Mouse (Mus musculus) A20 (cell line): ENCODE measurements around the gene Prkce.

ENCODE experiments used
- DNase-seq: peaks from one replicate; pipeline ENCODE4 v3.0.0-alpha.2; 2011; ENCODE audit warnings: low read depth, low spot score

Gene Prkce

DNA sequence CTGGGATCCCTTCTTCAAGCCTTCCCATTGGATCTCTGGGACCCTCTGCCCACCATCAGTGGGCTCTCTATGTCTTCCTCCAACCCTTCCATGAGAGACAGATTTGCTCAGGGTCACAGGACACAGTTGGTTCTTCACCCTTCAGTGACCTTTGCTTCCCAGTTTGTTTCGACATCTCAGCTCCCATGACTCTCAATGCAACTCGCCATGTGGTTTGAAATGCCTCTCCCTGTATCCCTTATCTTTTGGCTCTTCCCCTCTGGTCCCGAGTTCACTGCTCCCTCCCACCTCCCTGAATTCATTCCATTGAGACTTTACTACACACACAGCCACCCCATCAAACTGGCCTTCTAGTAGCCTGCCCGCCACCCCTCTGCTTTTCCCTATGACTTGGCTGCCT, 509.3 kb downstream of the Prkce start:
- DNase-seq, result no peak

DNA sequence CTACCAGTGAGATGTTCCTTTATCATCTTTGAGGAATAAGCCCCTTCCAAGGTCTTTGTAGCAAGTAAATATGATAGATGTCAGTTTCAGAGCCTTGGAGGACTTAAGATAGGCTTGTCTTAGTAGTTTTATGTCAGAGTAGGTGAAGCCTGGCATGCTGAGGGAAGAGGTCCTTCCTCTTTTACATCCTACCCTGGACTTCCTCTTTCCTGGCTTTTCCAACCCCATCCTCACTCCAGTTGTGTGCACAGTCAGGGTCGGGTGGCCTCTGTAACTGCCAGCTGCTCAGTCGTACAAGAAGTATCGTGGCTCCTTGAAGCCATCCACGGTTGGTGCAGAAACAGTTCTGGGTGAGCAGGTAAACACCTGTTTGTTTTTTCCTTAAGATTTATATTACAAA, 517.7 kb downstream of the Prkce start:
- DNase-seq, result no peak

GRCm38 (mm10) chr17:86687021-86687420, 519.4 kb downstream of the Prkce start:
- no peak for DNase-seq

DNA sequence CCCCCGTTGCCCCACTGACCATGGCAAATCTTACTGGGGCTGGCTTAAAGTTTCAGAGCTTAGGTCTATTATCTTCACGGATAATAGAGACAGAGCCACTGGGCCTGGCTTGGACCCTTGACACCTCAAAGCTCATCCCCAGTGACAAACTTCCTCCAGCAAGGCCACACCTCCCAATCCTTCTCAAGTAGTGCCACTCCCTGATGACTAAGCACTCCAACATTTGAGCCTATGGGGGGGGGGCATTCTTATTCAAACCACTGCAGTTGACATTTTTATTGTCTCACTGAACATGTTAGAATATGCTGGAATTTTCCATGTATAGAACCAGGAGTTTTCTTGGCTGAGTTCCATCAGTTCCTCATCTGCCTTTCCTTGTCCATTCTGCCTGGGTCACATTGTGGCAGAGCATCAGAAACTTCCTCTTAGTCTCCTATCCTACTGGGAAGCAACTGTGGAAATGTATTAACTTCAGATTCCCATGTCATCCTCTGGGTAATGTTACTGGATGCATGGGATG, 523.3 kb downstream of the Prkce start:
- DNase-seq, result no peak

DNA sequence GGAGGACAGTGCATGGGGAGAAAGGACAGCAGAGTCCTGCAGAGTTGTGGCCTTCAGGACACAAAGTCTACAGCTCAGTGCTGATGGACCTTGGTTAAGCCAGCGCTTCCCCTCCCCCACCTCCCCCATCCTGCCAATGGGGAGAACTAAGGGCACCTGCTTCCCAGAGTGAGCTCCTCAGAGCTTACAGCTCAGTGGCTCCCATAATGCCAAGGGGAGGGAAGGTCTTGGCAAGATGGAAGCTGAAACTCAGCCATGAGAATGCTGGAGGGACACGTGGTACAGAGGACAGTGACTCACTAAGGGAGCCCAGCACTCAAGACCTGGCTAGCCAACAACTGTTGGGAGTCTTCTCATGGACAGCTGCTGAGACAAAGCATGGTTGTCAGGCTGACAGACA, 530.2 kb downstream of the Prkce start:
- DNase-seq, result no peak

- DNase-seq, result no peak
Measured at GRCm38 (mm10) chr17:86703336-86703735, 535.8 kb downstream of the Prkce start.

DNA sequence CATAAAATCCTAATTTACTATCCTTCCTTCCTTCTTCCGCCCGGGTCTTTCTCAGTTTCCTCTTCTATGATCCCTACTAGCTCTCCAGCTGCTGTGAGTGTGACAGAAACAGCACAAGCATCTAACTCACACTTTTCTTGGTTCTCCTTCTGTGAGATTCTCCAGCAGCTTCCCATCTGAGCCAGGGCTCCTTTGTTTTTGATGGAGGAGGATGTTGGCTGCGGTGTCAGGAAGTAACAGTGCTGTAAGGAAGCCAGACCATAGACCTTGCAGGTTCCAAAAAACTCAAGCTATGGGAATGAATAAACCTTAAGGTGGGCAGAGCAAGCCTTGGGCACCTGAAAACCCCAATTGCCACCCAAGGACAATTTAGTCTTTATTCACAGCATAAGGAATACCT, 537.7 kb downstream of the Prkce start:
- DNase-seq, result no peak

- no peak for DNase-seq
Measured at GRCm38 (mm10) chr17:86706467-86706866, 538.9 kb downstream of the Prkce start.
